Mouse (Mus musculus) limb, embryonic 11.5 days (tissue): ENCODE data around the gene Tmem79. TPM values are rescaled to one million over a fixed set of nuclear protein-coding genes. Genes with fewer than 3 reads are reported as not detected.

Source experiments
- ATAC-seq: fragments of 200-750 bp; cut with Nextera tagmentation; 2 replicates; pipeline ENCODE4 v1.8.0; 2017; ENCODE audit warnings: low read depth; ENCODE audit not compliant: insufficient number of reproducible peaks, low FRiP score, low TSS enrichment
- DNase-seq: peaks from one replicate; pipeline ENCODE4 v3.0.0-alpha.2; 2015; ENCODE audit warnings: low spot score
- H3K27ac ChIP-seq: fragments of 300-500 bp; sonication (generic); replicated peaks from 2 replicates; pipeline ENCODE4 v1.5.1; 2014; ENCODE audit warnings: low read depth, mild to moderate bottlenecking, low read length
- H3K27me3 ChIP-seq: fragments of 300-500 bp; sonication (generic); 2 replicates; pipeline ENCODE4 v1.6.1; 2014; ENCODE audit warnings: mild to moderate bottlenecking, low read length, mixed read lengths; ENCODE audit not compliant: control insufficient read depth, insufficient read depth
- H3K36me3 ChIP-seq: fragments of 300-500 bp; sonication (generic); 2 replicates; pipeline ENCODE4 v1.6.1; 2014; ENCODE audit warnings: mild to moderate bottlenecking, low read length, moderate library complexity, mixed read lengths; ENCODE audit not compliant: control insufficient read depth, insufficient read depth
- H3K4me1 ChIP-seq: fragments of 300-500 bp; sonication (generic); 2 replicates; pipeline ENCODE4 v1.6.1; 2014; ENCODE audit warnings: low read length, mixed read lengths; ENCODE audit not compliant: control insufficient read depth, insufficient read depth
- H3K4me2 ChIP-seq: fragments of 300-500 bp; sonication (generic); 2 replicates; pipeline ENCODE4 v1.6.1; 2014; ENCODE audit warnings: low read depth, mild to moderate bottlenecking, moderate library complexity; ENCODE audit not compliant: severe bottlenecking
- H3K4me3 ChIP-seq: fragments of 300-500 bp; sonication (generic); 2 replicates; pipeline ENCODE4 v1.5.1; 2014; ENCODE audit warnings: low read depth, low read length
- H3K9ac ChIP-seq: fragments of 300-500 bp; sonication (generic); 2 replicates; pipeline ENCODE4 v1.6.1; 2014; ENCODE audit warnings: mild to moderate bottlenecking, low read length
- H3K9me3 ChIP-seq: fragments of 300-500 bp; sonication (generic); 2 replicates; pipeline ENCODE4 v1.6.1; 2016; ENCODE audit warnings: low read length; ENCODE audit not compliant: control insufficient read depth
- WGBS: fragments of 180-500 bp; shearing (Covaris S2); extraction: QIAGEN DNeasy Blood & Tissue Kit; methylation state at CpG from one replicate; pipeline ENCODE4 v1.1.7; 2014; 5-methylcytosine and 5-hydroxymethylcytosine counted together
- polyA plus RNA-seq: library from polyadenylated mRNA; unstranded; fragments of >200 nt; fragmentation: Nextera tagmentation; extraction: Ambion mirVana; gene quantifications from 2 replicates; pipeline ENCODE4 v1.2.1, GENCODE M21; 2014

Tmem79 gene
- polyA plus RNA-seq, 1 experiment from 2014 or later = 1.8 TPM

GRCm38 (mm10) chr3:88361096-88361495 lies 25.1 kb upstream of the Tmem79 start:
- H3K27me3 ChIP-seq = peaks cover 14% of the 10 kb centered on the region
- DNase-seq (no peak), ATAC-seq (no peak)
- H3K9me3 ChIP-seq = no peaks in the 10 kb centered on the region
- H3K4me1 ChIP-seq = peaks cover 5% of the 10 kb centered on the region; the same call in 1 of the 2 replicates
- no peak overlapping the region for H3K27ac ChIP-seq
- 80% methylated on average over 6 of the region's 6 CpGs for WGBS
- no peak overlapping the region for H3K4me2 ChIP-seq
- no peak overlapping the region for H3K4me3 ChIP-seq
- peaks cover 34% of the 10 kb centered on the region for H3K36me3 ChIP-seq
- no peak overlapping the region for H3K9ac ChIP-seq

GRCm38 (mm10) chr3:88359989-88360388 lies 24.0 kb upstream of the Tmem79 start:
- no peak overlapping the region for H3K27ac ChIP-seq
- H3K9ac ChIP-seq = no peak overlapping the region
- no peak overlapping the region for H3K4me3 ChIP-seq
- ATAC-seq (no peak), DNase-seq (no peak)
- no peaks in the 10 kb centered on the region for H3K9me3 ChIP-seq
- H3K4me2 ChIP-seq = no peak overlapping the region
- H3K36me3 ChIP-seq = peaks cover 41% of the 10 kb centered on the region
- WGBS = 81% methylated on average over 3 of the region's 3 CpGs
- peaks cover 6% of the 10 kb centered on the region for H3K27me3 ChIP-seq
- peaks cover 5% of the 10 kb centered on the region; the same call in 1 of the 2 replicates for H3K4me1 ChIP-seq

- H3K9ac ChIP-seq = no peak overlapping the region
- H3K4me3 ChIP-seq = no peak overlapping the region
- DNase-seq = no peak
- H3K27ac ChIP-seq = no peak overlapping the region
- H3K4me1 ChIP-seq = peaks cover 5% of the 10 kb centered on the region; the same call in 1 of the 2 replicates
- 83% methylated on average over 5 of the region's 5 CpGs for WGBS
- no peak overlapping the region for H3K4me2 ChIP-seq
- ATAC-seq = no peak
- H3K36me3 ChIP-seq = peaks cover 45% of the 10 kb centered on the region
- H3K9me3 ChIP-seq = no peaks in the 10 kb centered on the region
- H3K27me3 ChIP-seq = peaks cover 6% of the 10 kb centered on the region; the same call in 1 of the 2 replicates
Measured at GRCm38 (mm10) chr3:88359584-88359983, 23.6 kb upstream of the Tmem79 start.

- no peak for DNase-seq
- Histone ChIP-seq H3K9ac (no peak overlapping the region), H3K27ac (no peak overlapping the region)
Measured at GRCm38 (mm10) chr3:88354396-88355165, 18.6 kb upstream of the Tmem79 start.

GRCm38 (mm10) chr3:88352907-88353306 lies 17.0 kb upstream of the Tmem79 start:
- Histone ChIP-seq H3K4me1 (no peaks in the 10 kb centered on the region), H3K9ac (no peak overlapping the region), H3K27me3 (no peaks in the 10 kb centered on the region), H3K9me3 (no peaks in the 10 kb centered on the region), H3K27ac (no peak overlapping the region), H3K4me2 (no peak overlapping the region), H3K36me3 (peaks cover 57% of the 10 kb centered on the region), H3K4me3 (no peak overlapping the region)
- WGBS = 96% methylated on average over 9 of the region's 9 CpGs
- ATAC-seq = no peak
- DNase-seq = no peak

More at GRCm38 (mm10) chr3:88354396-88355165, 18.6 kb upstream of the Tmem79 start:
- Histone ChIP-seq H3K4me1 (no peaks in the 10 kb centered on the region), H3K27me3 (no peaks in the 10 kb centered on the region), H3K4me2 (no peak overlapping the region), H3K4me3 (no peak overlapping the region), H3K9me3 (no peaks in the 10 kb centered on the region), H3K36me3 (peaks cover 64% of the 10 kb centered on the region)
- 94% methylated on average over 8 of the region's 8 CpGs for WGBS
- no peak for ATAC-seq

GRCm38 (mm10) chr3:88350732-88351131 lies 14.8 kb upstream of the Tmem79 start:
- ATAC-seq (no peak), DNase-seq (no peak)
- Histone ChIP-seq H3K4me2 (no peak overlapping the region), H3K4me1 (no peaks in the 10 kb centered on the region), H3K9ac (no peak overlapping the region), H3K9me3 (no peaks in the 10 kb centered on the region), H3K4me3 (no peak overlapping the region), H3K36me3 (peaks cover 48% of the 10 kb centered on the region), H3K27me3 (no peaks in the 10 kb centered on the region), H3K27ac (no peak overlapping the region)
- 90% methylated on average over 13 of the region's 13 CpGs for WGBS

DNA sequence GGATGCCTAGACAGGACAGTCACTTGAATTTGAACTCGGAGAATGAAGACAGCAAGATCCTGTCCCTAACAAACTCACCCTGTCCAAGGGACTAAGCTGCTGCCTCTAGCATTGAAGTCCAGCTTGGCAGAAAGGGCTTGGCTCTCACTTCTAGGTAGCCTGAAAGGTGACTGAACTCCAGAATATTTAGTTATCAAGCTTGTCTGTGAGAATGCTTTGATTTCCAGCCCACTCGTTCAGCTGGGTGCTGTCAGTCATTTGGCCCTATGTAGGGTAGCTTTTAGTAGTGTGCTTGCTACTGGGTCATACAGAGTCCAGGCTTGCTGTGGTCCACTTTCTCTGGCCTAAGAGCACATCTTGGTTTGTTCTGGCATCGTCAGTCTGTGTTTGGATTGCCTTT lies 3.1 kb upstream of the Tmem79 start:
- Histone ChIP-seq H3K27me3 (no peaks in the 10 kb centered on the region), H3K27ac (no peak overlapping the region), H3K4me1 (peaks cover 11% of the 10 kb centered on the region), H3K4me3 (no peak overlapping the region), H3K4me2 (no peak overlapping the region), H3K36me3 (peaks cover 16% of the 10 kb centered on the region; the same call in 1 of the 2 replicates), H3K9me3 (no peaks in the 10 kb centered on the region), H3K9ac (no peak overlapping the region)
- 84% methylated on average over 3 of the region's 3 CpGs for WGBS
- no peak for ATAC-seq
- no peak for DNase-seq

- no peak overlapping the region for H3K9ac ChIP-seq
- no peaks in the 10 kb centered on the region for H3K27me3 ChIP-seq
- H3K27ac ChIP-seq = no peak overlapping the region
- DNase-seq = no peak
- H3K36me3 ChIP-seq = peaks cover 9% of the 10 kb centered on the region; the same call in 1 of the 2 replicates
- no peak overlapping the region for H3K4me2 ChIP-seq
- WGBS = 95% methylated on average over 7 of the region's 7 CpGs
- H3K4me3 ChIP-seq = no peak overlapping the region
- no peaks in the 10 kb centered on the region for H3K9me3 ChIP-seq
- H3K4me1 ChIP-seq = peaks cover 11% of the 10 kb centered on the region
- no peak for ATAC-seq
Measured at GRCm38 (mm10) chr3:88338316-88338715, 2.4 kb upstream of the Tmem79 start.
